Mouse (Mus musculus) ovary, postnatal 10 days (tissue): Measurements from ENCODE around the gene Gmip.

Experiments
- DNase-seq: peaks from one replicate; pipeline ENCODE4 v3.0.0; 2022; ENCODE audit warnings: low spot score

The Gmip gene

GRCm38 (mm10) chr8:69863387-69864020 lies 55.0 kb downstream of the Gmip start:
- no peak for DNase-seq

DNA sequence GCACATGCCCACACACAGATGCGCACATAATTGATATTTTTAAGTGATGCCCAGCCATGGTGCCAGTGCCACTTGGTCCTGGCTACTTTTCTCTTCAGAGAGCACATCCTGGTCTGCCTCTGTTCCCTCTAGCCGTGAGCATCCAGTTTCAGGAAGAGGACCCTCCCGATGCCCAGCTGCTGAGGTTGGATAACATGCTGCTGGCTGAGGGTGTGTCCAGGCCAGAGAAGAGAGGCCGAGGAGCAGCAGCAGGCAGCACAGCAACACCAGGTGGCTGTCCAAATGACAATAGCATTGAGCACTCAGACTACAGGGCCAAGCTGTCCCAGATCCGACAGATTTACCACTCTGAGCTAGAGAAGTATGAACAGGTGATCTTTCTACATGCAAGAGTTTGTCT lies 55.7 kb downstream of the Gmip start:
- no peak for DNase-seq

- no peak for DNase-seq
These were observed 59.3 kb downstream of the Gmip start for GRCm38 (mm10) chr8:69867696-69868326.

DNA sequence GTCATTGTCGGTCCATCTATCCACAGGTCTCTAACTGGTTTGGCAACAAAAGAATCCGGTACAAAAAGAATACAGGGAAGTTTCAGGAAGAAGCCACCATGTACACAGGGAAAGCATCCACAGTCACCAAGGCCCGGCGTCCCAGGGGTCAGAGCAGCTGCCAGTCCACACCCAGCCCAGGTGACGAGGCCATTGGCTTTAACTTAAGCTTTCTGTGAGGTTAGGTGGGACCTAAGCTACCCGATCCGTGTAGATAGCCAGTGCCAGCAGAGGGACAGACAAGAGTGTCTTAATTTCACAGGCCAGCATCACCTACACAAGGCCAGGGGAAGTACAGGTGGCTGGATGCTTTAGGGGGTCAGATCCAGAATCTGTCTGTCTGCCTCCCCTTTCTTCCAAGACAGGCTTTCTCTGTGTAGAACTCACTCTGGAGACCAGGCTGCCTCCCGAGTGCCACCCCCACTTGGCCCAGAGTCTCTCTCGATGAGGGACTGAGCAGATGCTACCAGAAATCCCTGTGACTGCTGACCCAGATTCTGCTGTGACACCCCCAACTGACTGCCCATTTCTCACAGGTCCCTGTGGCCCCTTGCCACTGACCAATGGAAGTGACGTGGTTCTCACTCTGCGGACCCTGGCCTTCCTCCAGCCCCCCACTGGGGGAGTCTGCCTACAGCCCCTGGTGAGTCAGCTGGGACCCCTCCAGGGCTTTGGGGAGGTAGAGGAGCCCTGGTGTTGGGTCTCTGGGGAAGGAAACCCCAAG lies 61.7 kb downstream of the Gmip start:
- no peak for DNase-seq

DNA sequence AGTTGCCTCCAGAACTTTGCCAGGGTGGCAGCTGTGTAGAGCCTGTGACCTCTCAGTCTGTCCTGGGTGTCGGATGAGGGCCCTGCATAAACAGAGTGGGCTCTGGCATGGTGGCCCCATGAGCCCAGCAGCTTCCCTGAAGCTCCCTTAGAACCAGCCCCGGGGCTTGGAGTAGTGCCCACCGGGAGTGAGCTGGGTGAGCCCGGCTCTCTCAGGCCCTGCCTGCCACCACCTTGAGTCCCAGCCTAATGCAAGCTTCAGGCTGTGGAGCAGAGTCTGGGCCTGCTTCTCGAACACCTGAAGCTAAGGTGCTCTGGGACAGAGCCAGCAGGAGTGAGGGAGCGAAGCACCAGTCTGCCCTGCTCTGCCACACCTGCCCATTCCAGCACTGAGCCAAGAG lies 62.4 kb downstream of the Gmip start:
- DNase-seq: no peak
